Mouse (Mus musculus): ENCODE data around the gene Tmem184b. TPM values are rescaled to one million over a fixed set of nuclear protein-coding genes. Genes with fewer than 3 reads are reported as not detected.

The Tmem184b gene
- polyA plus RNA-seq, 1 experiment from 2014 or later: 36.6 TPM

DNA sequence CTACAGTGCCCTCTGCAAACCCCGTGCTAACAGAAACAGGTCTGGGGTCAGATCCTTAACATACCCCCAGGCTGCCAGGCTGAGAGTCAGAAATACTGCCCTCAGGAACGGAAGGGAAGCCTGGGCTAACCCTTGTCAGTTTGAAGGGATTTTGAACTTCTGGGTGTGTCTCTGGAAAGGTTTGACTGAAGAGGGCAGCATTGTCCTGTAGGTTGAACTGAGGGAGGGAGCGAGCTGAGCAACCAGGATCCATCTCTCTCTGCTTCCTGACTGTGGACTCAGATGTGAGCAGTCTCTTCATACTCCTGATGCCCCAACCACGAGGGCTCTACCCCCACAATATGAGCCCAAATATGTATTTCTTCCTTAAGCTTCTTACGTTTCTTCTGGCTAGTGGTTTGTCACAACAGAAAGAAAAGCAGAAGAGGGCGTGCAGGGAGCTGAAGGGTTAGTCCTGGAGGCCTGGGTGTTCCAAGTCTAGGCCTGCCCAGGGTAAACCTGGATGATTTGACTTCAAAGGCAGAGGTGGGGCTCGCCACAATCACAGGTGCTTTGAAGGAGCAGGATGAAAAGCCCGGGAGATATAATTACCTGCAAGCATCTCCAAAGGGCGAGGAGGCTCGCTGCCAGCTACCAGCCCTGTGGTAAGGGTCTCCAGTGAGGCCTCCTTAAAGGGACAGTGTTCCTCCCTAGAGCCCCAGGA, 8.1 kb upstream of the Tmem184b start:
- Histone ChIP-seq H3K27ac (replicated peaks; ENCODE audit: low read depth, low read length) (no peak overlapping the region), H3K4me1 (ENCODE audit: control insufficient read depth, insufficient read depth, low read length) (no peaks in the 10 kb centered on the region), H3K9ac (replicated peaks; ENCODE audit: low read length) (no peak overlapping the region), H3K4me2 (ENCODE audit: low read length) (no peak overlapping the region), H3K36me3 (ENCODE audit: control insufficient read depth, insufficient read depth, low read length) (peaks cover 2% of the 10 kb centered on the region; the same call in 1 of the 2 replicates), H3K4me3 (replicated peaks; ENCODE audit: low read depth, low read length) (no peak overlapping the region), H3K27me3 (ENCODE audit: control insufficient read depth, insufficient read depth, low read length) (no peaks in the 10 kb centered on the region), H3K9me3 (ENCODE audit: control insufficient read depth, low read length) (no peaks in the 10 kb centered on the region)
- ATAC-seq (ENCODE audit: low FRiP score, low TSS enrichment) (no peak), DNase-seq (no peak)
- 61% methylated on average over 10 of the region's 10 CpGs for WGBS

DNA sequence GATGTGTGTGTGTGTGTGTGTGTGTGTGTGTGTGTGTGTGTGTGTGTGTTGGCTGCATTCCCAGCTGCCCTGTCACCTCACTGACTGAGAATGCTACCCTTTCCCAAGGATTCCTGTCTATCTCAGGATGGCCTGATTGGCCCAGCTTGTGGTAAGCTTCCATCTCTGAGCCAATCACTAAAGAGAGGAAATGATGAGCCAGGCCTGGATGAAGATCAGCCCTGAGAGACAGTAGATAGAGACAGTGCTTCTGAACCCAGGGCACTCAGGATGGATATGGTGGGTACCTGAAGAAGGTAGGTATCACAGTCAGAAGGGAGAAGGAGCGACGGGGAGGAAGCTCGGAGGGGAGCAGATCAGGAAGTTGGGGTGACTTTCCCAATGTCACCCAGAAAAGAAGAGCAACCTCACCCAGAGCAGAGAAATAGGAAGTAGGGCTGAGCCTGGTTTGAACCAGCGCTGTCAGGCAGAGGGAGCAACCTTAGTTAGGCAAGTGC, 5.8 kb upstream of the Tmem184b start:
- 93% methylated on average over 4 of the region's 4 CpGs for WGBS
- H3K36me3 ChIP-seq (ENCODE audit: control insufficient read depth, insufficient read depth, low read length): no peaks in the 10 kb centered on the region
- ATAC-seq (ENCODE audit: low FRiP score, low TSS enrichment) (no peak), DNase-seq (no peak)
- no peak overlapping the region for H3K4me3 ChIP-seq (replicated peaks; ENCODE audit: low read depth, low read length)
- H3K27ac ChIP-seq (replicated peaks; ENCODE audit: low read depth, low read length): no peak overlapping the region
- no peak overlapping the region for H3K4me2 ChIP-seq (ENCODE audit: low read length)
- H3K9ac ChIP-seq (replicated peaks; ENCODE audit: low read length): no peak overlapping the region
- H3K27me3 ChIP-seq (ENCODE audit: control insufficient read depth, insufficient read depth, low read length): 0 out of 2 replicates have a peak, but pooled peaks cover 3% of the 10 kb centered on the region
- H3K9me3 ChIP-seq (ENCODE audit: control insufficient read depth, low read length): no peaks in the 10 kb centered on the region
- no peaks in the 10 kb centered on the region for H3K4me1 ChIP-seq (ENCODE audit: control insufficient read depth, insufficient read depth, low read length)

DNA sequence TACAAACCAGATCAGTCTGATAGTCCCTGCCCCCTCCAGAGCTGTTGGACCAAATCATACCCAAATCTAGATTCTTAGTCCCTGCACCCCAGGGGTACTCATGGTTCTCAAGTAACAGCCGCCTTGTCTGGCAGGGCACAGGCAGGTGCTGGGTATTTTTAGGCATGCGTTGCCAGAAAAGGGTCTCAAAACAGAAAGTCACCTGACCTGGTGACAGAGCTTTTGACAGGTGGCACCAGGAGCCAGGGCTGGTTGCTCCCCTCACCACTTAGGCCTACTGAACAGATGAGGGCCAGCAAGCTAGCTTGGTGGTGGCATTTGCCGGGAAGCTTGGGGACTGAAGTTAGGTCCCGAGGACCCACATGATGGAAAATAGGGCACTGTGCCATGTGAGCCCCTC, 3.2 kb upstream of the Tmem184b start:
- Histone ChIP-seq H3K36me3 (ENCODE audit: control insufficient read depth, insufficient read depth, low read length) (no peaks in the 10 kb centered on the region), H3K27me3 (ENCODE audit: control insufficient read depth, insufficient read depth, low read length) (0 out of 2 replicates have a peak, but pooled peaks cover 3% of the 10 kb centered on the region), H3K9me3 (ENCODE audit: control insufficient read depth, low read length) (no peaks in the 10 kb centered on the region), H3K4me2 (ENCODE audit: low read length) (no peak overlapping the region), H3K9ac (replicated peaks; ENCODE audit: low read length) (no peak overlapping the region), H3K4me1 (ENCODE audit: control insufficient read depth, insufficient read depth, low read length) (peaks cover 13% of the 10 kb centered on the region), H3K27ac (replicated peaks; ENCODE audit: low read depth, low read length) (no peak overlapping the region), H3K4me3 (replicated peaks; ENCODE audit: low read depth, low read length) (no peak overlapping the region)
- no peak for DNase-seq
- WGBS: 80% methylated on average over 4 of the region's 4 CpGs
- ATAC-seq (ENCODE audit: low FRiP score, low TSS enrichment): no peak

DNA sequence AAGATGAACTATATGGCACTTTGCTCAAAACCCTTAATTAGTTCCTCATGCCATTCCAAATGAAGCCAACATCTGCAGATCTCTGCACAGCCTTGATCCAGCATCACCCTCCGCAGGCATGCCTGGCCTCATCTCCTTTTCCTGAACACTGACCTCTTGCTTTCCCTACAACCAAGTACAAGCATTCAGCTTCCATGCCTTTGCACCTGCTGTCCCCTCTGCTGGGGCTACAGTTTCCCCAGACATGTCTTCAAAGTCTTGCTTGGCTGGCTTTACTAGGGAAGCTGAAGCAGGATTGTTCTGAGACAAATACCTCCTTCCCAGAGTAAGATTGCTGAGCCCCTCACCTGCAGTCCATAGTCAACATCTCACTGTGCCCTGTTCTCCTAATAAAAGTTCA, 908 bp upstream of the Tmem184b start:
- no peaks in the 10 kb centered on the region for H3K36me3 ChIP-seq (ENCODE audit: control insufficient read depth, insufficient read depth, low read length)
- H3K4me2 ChIP-seq (ENCODE audit: low read length): no peak overlapping the region
- 0 out of 2 replicates have a peak, but pooled peaks cover 3% of the 10 kb centered on the region for H3K27me3 ChIP-seq (ENCODE audit: control insufficient read depth, insufficient read depth, low read length)
- no peak overlapping the region for H3K4me3 ChIP-seq (replicated peaks; ENCODE audit: low read depth, low read length)
- peaks cover 25% of the 10 kb centered on the region for H3K4me1 ChIP-seq (ENCODE audit: control insufficient read depth, insufficient read depth, low read length)
- DNase-seq (no peak), ATAC-seq (ENCODE audit: low FRiP score, low TSS enrichment) (no peak)
- H3K9me3 ChIP-seq (ENCODE audit: control insufficient read depth, low read length): no peaks in the 10 kb centered on the region
- H3K9ac ChIP-seq (replicated peaks; ENCODE audit: low read length): no peak overlapping the region
- H3K27ac ChIP-seq (replicated peaks; ENCODE audit: low read depth, low read length): no peak overlapping the region
- 71% methylated on average over 1 of the region's 1 CpGs for WGBS

DNA sequence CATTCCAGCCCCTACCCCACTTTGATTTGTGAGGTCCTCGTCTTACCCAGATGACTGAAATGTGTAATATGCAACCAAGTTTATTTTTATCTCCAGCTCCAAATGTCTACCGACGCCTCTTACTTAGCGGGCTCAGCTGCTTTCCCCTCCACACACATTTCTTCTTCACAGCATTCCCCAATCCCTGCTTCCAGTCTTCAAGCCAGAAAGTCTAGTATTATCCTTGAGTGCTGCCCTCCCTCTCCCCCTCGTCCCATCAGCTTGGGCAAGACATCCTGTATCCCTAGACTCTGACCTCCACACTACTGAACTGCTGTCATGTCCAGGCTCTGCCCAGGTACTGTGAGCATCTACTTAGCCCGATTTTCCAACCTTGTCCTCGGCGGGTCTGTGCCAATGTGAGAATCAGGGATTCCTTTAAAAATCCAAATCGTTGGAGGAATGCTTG, 418 bp upstream of the Tmem184b start:
- Histone ChIP-seq H3K36me3 (ENCODE audit: control insufficient read depth, insufficient read depth, low read length) (no peaks in the 10 kb centered on the region), H3K4me3 (replicated peaks; ENCODE audit: low read depth, low read length) (peak overlapping the region; percentile 99), H3K9me3 (ENCODE audit: control insufficient read depth, low read length) (no peaks in the 10 kb centered on the region), H3K27ac (replicated peaks; ENCODE audit: low read depth, low read length) (no peak overlapping the region), H3K4me2 (ENCODE audit: low read length) (peak overlapping the region; percentile 60), H3K27me3 (ENCODE audit: control insufficient read depth, insufficient read depth, low read length) (0 out of 2 replicates have a peak, but pooled peaks cover 3% of the 10 kb centered on the region), H3K9ac (replicated peaks; ENCODE audit: low read length) (peak overlapping the region; percentile 92), H3K4me1 (ENCODE audit: control insufficient read depth, insufficient read depth, low read length) (peaks cover 25% of the 10 kb centered on the region)
- 15% methylated on average over 9 of the region's 9 CpGs for WGBS
- DNase-seq (no peak), ATAC-seq (ENCODE audit: low FRiP score, low TSS enrichment) (no peak)

DNA sequence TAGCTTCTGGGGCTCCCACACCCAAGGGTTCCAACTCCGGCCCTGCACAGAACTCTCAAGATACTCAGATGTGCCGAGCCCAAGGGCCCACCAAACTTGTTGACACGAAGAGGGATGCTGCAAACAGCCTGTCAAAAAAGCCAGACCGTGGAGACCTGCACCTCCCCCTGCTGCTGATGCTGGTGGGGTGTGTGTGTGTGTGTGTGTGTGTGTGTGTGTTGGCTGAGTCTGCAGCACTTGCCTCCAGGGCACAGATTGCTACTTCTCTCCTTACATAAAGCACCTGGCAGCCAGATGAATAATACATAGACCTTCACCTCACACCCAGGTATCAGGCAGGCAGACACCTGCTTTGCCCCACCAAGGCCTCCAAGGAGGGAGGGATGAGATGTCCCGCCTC, 1.2 kb downstream of the Tmem184b start:
- peak overlapping the region; percentile 99 for H3K4me3 ChIP-seq (replicated peaks; ENCODE audit: low read depth, low read length)
- DNase-seq: peak; percentile 31
- H3K36me3 ChIP-seq (ENCODE audit: control insufficient read depth, insufficient read depth, low read length): no peaks in the 10 kb centered on the region
- peak overlapping the region; percentile 92 for H3K9ac ChIP-seq (replicated peaks; ENCODE audit: low read length)
- H3K27me3 ChIP-seq (ENCODE audit: control insufficient read depth, insufficient read depth, low read length): 0 out of 2 replicates have a peak, but pooled peaks cover 3% of the 10 kb centered on the region
- H3K9me3 ChIP-seq (ENCODE audit: control insufficient read depth, low read length): no peaks in the 10 kb centered on the region
- peak; percentile 24; the same call in 1 of the 2 replicates for ATAC-seq (ENCODE audit: low FRiP score, low TSS enrichment)
- H3K27ac ChIP-seq (replicated peaks; ENCODE audit: low read depth, low read length): no peak overlapping the region
- H3K4me2 ChIP-seq (ENCODE audit: low read length): peak overlapping the region; percentile 60
- peaks cover 25% of the 10 kb centered on the region for H3K4me1 ChIP-seq (ENCODE audit: control insufficient read depth, insufficient read depth, low read length)
- 25% methylated on average over 5 of the region's 5 CpGs for WGBS

DNA sequence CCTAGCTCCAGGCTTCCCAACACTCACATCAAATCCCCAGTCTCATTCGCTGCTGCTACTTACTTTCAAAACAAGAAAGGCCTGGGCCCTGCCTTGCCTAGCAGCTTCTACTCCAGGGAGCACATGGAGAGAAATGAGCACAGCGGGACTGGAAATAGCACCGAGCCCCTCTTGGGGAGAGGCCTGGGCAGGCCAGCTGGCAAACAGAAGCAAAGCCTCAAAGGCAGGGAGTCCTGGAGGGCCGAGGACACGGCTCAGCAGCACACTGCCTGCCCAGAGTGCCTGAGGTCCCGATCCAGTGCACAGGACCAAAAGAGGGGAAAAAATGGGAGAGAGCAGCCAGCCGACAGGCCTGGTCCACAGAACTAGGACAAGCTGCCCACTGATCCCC, 2.4 kb downstream of the Tmem184b start:
- H3K36me3 ChIP-seq (ENCODE audit: control insufficient read depth, insufficient read depth, low read length): 0 out of 2 replicates have a peak, but pooled peaks cover 3% of the 10 kb centered on the region
- WGBS: 48% methylated on average over 7 of the region's 7 CpGs
- DNase-seq: no peak
- no peak overlapping the region for H3K4me3 ChIP-seq (replicated peaks; ENCODE audit: low read depth, low read length)
- H3K4me1 ChIP-seq (ENCODE audit: control insufficient read depth, insufficient read depth, low read length): peaks cover 25% of the 10 kb centered on the region
- H3K27me3 ChIP-seq (ENCODE audit: control insufficient read depth, insufficient read depth, low read length): 0 out of 2 replicates have a peak, but pooled peaks cover 3% of the 10 kb centered on the region
- no peaks in the 10 kb centered on the region for H3K9me3 ChIP-seq (ENCODE audit: control insufficient read depth, low read length)
- no peak overlapping the region for H3K27ac ChIP-seq (replicated peaks; ENCODE audit: low read depth, low read length)
- H3K9ac ChIP-seq (replicated peaks; ENCODE audit: low read length): no peak overlapping the region; the same call in 1 of the 2 replicates
- peak overlapping the region; percentile 60 for H3K4me2 ChIP-seq (ENCODE audit: low read length)
- ATAC-seq (ENCODE audit: low FRiP score, low TSS enrichment): no peak

DNA sequence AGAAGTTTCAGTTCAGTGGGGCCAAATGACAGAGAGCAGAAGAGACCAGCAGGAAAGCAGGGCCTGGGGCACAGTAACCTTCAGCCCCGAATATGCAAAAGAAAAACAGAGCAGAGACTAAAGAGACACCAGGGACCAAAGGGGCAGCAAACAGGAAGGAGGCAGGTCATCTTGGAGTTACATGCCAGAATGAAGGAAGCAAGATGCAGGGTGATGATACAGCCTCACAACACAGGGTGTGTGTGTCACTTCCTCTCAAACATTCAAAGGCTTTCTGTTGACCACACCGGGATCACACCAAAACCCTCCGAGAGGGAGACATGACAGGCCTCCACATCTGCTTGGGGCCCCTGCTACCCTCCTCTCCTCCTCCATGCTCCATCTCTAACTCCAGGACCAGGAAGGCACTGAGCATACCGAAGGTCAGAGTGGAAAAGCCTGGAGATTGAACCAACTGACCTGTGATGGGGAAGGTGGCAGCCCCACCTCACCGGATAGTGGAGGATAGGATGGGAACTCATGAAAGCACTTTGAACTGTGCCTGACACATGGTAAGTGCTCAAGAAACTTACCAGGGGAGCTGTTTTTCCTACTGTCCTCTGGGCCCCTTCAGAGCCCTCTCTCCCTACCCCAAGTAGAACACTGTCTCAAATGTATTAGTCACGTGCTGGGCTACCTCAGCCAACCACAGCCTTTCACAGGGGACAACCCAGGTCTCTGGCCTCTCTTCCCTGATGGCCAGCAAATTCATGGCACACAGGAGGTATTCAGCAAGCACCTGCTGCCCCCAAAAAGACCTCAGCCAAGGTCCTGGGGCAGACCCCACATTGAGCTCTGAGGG, 3.0 kb downstream of the Tmem184b start:
- DNase-seq (no peak), ATAC-seq (ENCODE audit: low FRiP score, low TSS enrichment) (no peak)
- peak overlapping the region; percentile 60 for H3K4me2 ChIP-seq (ENCODE audit: low read length)
- no peak overlapping the region; the same call in 1 of the 2 replicates for H3K9ac ChIP-seq (replicated peaks; ENCODE audit: low read length)
- H3K36me3 ChIP-seq (ENCODE audit: control insufficient read depth, insufficient read depth, low read length): 0 out of 2 replicates have a peak, but pooled peaks cover 3% of the 10 kb centered on the region
- H3K4me1 ChIP-seq (ENCODE audit: control insufficient read depth, insufficient read depth, low read length): peaks cover 25% of the 10 kb centered on the region
- 87% methylated on average over 6 of the region's 6 CpGs for WGBS
- no peak overlapping the region for H3K27ac ChIP-seq (replicated peaks; ENCODE audit: low read depth, low read length)
- 0 out of 2 replicates have a peak, but pooled peaks cover 3% of the 10 kb centered on the region for H3K27me3 ChIP-seq (ENCODE audit: control insufficient read depth, insufficient read depth, low read length)
- H3K4me3 ChIP-seq (replicated peaks; ENCODE audit: low read depth, low read length): no peak overlapping the region
- H3K9me3 ChIP-seq (ENCODE audit: control insufficient read depth, low read length): no peaks in the 10 kb centered on the region
